Mouse (Mus musculus) gastrocnemius, adult 18-20 months (tissue): Measurements from ENCODE around the gene St3gal4. TPM values are rescaled to one million over a fixed set of nuclear protein-coding genes. Genes with fewer than 3 reads are reported as not detected.

Source experiments
- DNase-seq: peaks from one replicate; pipeline ENCODE4 v3.0.0; 2021; ENCODE audit warnings: low spot score
- total RNA-seq, 2 experiments: library from RNA; stranded (reverse); gene quantifications; 2 replicates each; pipeline ENCODE4 v1.2.3; 2021

The St3gal4 gene
- total RNA-seq, 2 experiments from 2014 or later = 4.2 TPM

DNA sequence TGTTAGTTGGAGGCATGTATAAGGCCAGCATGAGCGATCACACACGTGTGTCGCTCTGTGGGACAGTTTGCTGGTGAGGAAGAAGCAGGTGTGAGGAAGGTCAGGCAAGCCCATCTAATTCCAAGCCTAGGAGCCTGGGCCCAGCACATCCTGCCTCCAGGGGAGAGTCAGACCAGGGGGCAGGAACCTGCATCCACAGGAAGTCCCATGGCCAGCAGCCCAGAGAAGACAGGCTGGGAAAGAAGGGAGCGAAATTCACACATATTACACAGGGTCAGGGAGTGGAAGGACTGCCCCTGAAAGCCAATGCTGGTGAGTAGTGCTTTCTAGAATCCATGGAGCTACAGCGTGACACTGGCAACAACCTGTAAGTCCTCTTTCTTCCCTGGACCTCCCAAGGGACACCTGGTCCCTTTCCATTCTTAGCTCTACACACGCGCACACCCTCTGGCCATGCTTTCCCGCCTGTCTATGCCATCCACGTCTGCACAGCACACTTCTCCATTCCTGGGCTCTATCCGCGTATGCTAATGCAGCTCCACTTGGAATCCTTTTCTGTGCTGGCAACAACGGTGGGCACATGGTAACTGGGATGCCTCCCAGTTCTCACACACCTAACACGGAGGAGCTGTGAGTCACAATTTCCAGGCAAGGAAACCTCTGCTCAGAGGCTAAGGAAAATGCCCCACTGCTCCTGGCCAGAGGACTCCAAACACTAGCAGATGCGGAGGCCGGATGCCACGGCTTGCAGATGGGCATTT lies 12.7 kb upstream of the St3gal4 start:
- DNase-seq = no peak

DNA sequence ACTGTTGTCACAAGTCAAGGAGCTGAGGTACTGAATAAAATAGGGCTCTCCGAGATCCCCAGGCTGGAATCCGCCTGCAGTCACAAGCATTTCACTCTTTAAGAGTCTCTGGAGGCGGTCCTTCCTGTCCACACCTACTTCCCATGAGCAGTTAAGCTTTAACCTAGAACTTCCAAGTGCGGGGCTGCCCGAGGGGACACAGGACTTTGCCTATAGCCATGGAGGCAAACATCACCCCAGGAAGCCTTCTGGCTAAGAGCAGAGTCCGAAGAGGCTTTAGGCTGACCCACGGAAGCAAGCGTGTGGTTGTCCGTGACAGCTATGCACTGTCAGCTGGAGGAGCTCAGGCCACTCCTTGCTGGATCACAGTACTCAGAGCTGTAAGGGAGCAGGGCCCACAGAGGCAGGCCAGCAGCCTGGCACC lies 9.9 kb upstream of the St3gal4 start:
- DNase-seq = no peak

DNA sequence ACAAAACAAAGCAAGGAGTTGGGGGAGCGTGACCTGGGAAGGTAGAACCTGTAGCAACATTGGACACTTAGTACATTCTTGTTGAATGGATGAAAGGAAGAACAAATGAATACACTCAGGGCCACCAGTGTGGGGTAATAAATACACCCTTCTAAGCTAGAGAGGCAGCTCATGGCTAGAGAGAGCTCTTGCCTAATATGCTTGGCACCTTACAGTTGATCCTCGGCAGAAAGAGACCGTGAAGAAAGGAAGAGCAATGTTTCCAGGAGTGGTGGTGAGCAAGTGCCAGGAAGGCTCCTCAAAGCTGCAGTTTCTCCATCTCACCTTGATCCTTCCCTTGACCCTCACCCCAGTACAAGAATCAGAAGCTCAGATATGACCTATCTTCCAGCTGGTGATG lies 9.5 kb upstream of the St3gal4 start:
- DNase-seq = no peak

DNA sequence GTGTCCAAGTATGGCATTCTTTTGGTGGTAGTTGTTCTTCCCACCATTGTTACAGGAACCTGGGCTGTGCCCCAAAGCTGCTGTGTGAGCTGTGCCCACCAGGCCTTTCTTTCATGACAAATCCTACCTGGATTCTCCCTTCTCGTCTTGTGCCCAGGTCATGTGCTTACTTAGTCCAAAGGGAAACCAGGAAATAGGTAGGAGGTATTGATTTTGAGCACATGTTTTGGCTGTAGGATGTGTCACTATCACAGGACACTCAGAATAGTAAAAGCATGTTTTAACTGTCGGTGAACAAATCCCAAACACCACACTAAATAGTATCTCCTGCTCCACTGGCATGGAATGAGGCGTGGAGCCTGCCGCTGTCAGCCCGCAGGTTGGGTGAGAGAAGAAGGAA lies 8.5 kb upstream of the St3gal4 start:
- no peak for DNase-seq

DNA sequence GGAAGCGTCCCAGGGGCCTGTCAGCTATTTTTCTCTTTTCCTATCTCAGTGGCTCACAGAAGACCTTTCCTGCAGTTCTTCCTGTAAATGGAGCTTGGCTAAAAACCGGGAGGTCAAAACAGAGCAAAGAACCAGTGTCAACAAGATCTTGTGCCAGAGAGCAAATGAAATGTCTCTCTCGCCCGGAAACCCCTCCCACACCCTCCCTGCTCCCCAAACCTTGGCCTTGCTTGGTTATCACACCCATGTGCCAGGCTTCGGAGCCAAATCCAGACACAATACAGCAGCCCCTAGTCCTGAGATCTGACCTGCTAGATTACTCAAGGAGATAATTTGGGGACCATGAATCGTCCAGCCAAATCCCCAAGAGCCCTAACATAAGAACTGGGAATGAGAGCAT lies 8.1 kb upstream of the St3gal4 start:
- peak; percentile 25 for DNase-seq

DNA sequence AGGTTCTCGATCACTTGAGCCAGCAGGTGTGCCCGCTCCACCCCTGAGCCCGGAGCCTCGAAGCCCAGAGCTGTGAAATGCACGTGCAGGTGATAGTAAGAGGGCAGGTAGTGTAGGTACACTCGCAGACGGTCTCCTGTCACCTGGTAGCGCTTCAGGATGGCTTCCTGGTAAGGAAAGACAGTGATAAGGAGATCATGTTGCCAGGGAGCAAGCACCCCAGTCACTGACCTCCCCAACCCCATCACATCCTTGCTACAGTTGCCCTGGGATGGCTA lies 5.5 kb upstream of the St3gal4 start:
- DNase-seq = no peak

DNA sequence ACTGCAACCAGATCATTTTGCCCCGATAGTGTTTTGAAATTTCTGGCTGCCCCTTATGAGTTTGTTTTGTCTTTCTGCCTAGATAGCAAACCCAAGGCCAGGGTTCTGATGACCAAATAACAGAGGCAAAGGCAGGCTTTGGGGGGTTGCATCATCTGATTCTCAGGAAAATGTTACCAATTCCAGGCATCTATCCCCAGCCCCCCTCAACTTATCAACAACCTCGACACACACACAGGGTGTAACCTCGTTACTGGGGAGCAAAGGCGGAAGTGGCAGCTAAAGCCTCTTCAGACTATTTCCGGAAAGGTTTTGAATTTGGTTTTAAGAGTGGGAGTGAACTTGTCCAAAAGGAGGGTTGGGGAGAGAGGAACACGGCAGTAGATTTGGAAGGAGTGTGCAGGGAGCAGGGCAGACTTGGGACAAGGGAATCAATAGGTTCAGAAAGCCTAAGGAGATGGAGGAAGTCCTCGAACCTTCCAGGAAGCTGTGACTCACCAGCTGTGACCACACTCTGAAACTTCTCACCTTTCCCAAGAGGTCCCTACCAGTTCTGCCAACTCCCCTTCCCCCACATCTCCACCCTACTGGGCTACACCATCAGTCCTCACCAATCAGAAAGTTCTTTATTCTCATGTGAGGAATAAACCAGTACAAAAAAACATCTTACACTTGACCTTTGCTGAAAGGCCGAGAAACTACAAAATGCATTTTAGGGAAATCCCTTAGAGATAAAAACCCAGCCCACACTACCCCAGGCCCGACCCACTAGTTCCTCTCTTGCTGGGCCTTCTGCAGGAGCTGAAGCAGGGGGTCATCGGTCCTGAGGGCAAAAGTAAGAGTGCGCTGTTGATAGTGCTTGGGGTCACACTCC lies 5.0 kb upstream of the St3gal4 start:
- DNase-seq = no peak

DNA sequence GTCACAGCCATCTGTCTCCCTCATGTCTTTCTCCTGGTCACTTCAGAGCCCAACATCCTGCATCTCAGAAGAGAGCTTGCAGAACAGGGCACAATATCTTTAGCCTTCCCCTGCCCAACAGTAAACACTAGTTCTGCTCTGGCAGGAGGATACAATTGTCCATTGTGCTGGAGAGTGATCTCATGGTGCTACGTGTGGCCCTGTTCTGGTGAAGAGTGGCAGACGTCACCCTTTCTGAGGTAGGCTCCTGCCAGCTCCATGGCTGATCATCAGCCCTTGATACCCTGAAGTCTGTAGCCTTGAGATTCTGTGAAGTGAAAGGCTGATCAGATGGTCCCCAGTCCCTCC lies 4.4 kb upstream of the St3gal4 start:
- no peak for DNase-seq

DNA sequence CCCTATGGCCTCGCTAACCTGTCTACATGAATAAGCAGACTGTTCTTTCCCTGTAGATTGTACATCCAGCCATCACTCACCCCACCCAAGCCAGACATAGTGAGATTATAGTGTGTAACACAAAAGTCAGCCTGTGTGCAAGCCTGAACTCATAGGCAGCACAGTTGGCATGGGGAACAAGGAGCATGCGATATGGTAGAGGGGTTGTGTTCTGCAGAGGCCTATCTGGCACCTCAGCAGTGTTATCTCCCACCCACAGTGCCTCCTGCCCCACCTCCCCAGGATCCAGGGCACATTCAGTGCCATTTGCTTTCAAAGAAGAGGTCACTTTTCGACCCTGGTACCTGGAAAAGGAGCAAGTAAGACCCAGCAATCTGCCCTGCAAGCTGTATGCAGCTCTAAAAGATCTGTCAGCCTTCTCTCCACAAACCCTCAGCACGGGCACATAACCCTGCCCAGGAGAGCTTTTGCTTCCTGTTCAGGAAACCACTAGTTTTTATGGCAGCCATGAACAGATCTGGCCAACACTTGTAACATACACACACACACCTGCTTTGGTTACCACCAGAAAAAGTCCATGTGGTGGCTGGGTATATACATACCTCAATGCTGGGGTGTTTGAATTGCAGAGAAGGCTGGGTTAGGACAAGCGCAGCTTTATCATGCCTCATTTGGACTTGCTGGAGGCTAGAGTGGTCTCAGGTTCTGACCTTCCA lies 3.6 kb upstream of the St3gal4 start:
- no peak for DNase-seq

DNA sequence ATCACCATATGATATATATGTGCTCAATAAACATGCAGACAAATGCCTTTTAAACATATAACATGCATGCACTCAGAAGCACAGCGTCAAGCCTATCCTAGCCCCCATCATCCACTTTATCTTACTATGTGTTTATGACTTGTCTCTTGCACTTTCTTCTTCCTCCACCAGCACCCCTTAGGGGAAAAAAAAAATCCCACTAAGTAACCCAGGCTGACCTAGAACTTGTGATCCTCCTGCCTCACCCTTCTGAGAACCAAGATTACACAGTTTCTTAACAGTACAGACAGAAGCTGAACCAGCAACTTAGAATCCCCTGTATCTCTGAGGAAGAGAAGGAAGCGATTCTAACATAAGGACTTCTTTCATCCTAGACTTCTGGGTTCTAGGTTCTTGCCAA lies 505 bp downstream of the St3gal4 start:
- DNase-seq = no peak

DNA sequence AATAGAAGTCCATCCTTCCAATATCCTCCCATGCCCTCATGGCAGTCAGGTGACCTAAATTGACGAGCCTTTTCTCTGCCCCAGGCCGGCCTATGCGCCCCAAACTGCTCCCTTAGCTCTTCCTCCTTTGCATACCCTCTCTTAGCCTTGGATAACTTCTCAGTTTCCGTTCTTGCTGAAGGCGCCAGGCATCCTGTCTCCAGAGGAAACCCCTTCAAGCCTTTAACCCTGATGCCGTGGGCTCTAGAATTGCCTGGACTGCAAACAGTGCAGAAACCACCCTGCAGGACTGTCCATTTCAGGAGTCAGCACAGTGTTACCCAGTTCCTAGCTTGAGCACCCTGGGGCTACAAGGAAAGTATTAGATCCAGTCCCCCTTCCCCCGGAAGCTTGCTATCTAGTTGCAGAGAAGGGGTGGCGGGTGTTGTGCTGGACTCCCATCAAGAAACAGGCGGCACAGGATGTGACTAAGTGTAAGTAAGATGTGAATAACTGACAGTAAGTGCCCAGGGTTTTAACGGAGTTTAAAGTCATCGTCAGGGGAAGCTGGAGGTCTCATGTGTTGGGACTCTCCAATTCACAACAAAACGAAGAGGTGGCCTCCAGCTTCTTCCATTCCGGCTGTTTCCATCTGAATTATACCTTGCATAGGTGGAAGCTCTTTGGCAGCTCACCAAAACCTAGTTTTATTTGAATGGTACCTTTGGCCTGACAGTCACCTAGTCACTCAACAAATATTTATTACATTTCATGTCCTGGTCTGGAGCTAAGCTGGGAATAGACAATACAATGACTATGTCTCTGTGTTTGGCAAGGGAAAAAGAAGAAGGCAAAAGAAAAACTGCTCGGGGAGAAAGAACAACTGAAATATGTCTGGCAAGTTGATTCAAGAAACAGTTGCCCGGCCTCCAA lies 1.4 kb downstream of the St3gal4 start:
- peak; percentile 38 for DNase-seq

DNA sequence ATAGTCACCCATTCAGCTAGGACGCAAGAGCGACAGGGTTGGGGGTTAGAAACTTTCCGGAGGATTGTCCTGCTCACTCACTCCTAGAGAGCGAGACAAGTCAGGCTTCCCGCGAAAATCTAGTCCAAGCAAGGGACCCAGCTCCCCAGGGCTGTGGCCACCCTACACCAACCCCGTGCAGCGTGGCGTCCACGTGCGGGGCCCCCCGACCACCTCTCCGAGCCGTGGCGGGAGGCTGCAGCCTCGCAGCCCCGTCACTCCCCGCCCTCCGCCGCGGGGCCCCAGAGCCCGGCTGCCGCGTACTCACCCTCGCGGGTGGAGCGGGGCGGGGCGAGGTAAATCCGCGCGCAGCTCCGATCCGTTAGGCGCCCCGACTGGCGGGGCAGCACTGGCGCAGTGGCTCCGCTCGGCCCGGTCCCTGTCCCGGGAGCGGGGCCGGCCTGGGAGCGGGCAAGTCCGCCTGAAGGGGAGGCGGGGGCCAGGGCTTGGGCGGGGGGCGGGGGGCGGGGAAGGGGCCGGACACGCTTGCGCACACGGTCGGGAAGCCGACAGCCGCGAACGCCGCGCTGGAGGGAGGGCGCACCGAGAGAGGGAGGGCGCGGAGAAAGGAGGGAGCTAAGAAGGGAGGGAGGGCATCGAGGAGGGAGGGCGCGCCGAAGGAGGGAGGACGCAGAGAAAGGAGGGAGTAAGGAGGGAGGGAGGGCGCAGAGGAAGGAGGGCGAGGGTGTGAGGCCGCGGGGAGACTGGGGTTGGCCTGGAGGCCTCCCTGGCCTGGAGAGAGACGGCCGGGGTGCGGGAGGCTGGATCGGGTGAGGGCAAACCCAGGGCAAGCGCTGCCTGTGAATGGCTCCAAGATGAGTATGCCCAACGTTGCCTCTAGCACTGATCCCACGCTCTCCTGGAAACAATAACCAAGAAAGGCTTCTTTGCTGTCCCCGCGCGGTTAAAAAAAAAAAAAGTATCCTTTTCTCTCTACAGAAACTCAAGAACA lies 2.4 kb downstream of the St3gal4 start:
- peak; percentile 78 for DNase-seq

DNA sequence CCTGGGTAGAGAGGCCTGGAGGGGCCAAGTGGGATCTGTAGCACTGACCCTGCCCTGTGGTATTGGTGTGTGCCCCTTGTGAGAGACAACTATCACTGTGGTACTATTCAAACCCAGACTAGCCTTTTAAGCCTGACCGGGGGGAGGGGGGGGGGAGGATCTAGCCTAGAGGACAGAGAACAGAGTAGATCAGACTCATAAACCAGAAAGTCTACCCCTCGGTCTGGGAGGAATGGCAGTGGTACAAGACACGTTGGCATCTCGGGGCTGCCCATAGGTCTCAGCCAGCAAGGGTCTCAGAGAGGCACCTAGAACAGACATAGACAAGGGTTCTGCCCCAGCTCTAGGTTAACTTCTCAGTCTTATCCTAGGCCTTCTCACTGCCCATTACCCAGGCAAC lies 3.3 kb downstream of the St3gal4 start:
- no peak for DNase-seq

DNA sequence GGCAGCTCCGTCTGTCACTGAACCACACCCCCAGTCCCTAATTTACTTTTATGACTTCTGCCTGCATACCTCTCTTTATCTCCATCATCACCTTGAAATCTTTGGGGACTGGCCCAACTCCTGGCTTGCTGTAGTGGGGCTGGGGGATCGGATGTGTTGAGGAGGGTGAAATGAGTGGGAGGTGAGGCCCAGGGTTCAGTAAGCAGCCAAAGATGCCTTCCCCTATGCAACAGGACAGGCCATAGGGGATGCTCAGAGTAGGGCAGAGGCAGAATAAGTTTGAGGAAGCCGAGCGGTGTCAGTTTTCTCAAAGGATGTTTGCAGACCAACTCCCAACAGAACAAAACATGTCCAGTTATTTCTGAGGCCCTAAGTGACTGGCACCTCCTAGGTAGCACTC lies 3.8 kb downstream of the St3gal4 start:
- DNase-seq = no peak

DNA sequence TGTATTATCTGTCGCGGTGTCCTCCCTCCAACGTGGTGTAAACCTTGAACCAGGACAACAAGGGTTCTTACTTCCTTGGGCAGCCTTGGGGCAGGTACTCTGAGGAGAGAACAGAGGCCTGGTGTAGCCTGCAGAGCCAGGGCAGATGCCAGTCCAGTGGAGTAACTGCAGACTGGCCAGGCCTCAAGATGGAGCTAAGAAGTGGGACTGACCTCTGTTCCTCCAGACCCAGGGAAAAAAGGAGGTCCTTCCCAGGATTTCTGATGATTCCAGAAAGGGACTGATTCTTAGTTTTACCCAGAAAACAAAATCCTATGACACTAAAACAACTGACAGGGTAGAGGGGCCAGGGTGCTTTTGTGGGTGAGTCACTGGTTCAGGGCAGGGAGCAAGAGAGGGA lies 4.8 kb downstream of the St3gal4 start:
- DNase-seq = no peak

DNA sequence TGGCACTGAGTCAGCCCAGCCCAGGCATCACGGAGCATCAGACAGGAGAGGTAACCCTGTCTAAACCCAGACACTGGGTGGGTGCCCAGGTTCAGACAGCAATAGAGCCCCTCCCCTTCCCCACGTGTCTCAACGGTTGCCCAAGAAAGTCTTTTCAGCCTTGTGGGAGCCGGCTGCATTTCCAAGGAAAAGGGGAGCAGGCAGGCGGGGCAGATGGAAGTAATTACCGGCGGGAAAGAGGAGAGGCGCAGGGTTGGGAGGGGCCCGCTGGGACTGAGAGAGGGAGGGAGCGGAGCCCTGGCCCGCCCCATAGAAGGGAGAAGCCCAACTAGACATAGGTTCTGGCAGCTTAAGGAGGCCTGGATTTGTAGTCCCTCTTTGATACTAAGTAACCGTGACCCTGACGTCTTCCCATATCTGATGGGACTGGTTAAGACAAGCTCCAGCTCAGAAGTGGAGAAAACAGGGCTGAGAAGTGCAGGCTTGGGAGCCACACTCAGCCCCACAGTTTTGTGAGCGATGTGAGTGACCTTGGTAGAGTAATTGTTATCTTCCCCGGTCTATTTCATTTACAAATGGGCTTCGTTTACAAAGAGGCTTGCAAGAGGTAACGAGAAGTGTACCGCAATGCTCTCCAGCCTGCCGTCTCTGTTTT lies 7.0 kb downstream of the St3gal4 start:
- peak; percentile 73 for DNase-seq

DNA sequence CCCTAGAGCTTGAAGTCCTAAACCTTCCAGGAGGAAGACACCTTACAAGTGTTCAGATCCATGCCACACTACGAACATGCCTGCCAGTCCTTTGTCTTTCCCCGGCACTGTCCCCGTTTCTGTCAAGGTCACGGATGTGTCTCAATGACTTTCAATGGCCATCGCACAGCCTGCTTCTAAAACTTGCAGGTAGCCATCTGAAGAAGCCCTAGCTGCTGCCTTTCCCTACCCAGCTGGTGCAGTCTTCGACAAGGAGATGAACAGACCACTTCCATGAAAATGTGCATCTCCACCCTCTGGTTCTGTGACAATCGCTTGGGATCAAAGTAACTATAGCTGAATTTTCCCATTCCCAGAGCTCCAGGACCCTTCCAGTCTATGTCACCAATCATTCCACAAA lies 7.6 kb downstream of the St3gal4 start:
- DNase-seq = no peak

DNA sequence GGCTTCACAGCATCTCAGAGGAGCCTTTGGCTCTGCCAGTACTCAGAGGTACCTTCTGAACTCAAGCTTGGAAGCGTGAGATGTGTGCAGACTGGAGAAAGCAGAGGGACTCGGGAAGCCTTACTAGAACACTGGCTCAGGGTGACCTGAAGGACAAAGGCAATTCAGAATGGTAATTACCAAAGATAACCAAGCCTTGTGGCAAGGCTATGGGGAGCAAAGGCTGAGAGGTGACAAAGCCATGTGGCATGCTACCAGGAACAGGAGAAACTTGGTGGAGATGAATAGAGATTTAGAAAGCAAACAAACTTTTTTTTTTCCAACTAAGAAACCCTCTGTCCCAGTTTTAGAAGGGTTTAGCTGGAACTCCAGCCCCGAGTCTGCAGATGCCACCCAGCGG lies 8.5 kb downstream of the St3gal4 start:
- no peak for DNase-seq

DNA sequence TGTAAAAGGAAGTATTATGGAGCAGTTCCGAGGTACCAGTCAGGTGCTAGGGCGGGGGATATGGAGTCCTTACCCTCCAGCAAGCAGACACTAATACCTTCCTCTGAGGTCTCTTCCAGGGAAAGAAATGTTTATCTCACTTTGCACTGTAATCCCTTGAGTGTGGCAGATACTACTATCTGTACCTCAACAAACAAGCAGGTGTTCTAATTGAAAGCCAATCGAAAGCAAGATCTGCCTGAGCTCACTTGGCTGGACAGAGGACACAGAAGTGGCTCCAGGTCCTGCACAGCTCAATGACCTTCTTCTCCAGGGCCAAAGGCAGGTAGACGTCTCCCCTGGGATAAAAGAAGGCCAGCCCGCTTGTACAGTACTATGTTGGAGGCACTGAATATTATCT lies 9.0 kb downstream of the St3gal4 start:
- DNase-seq = no peak

DNA sequence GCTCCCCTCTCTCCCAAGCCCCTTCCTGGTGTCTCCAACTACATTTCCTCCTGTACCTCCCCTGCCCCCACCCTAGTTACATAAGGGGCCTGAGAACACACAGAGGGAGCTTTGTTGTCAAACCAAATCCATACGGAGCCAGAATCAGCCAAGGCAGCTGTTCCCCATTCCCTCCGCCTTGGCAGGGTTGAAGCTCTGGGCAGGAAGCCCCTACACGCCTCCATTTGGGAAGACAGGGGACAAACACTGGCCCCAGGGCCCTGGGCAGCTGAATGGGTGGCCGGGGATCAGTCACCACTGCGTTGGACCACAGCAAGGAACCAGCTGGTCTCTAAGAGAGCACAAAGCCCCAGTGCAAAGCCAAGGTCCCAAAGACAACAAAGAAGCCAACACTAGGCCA lies 10.2 kb downstream of the St3gal4 start:
- peak; percentile 57 for DNase-seq
